Mouse (Mus musculus): Measurements from ENCODE around the gene Aldh1b1. TPM values are rescaled to one million over a fixed set of nuclear protein-coding genes. Genes with fewer than 3 reads are reported as not detected.

Aldh1b1 gene
- total RNA-seq, 4 experiments from 2014 or later: 7.0 to 8.8 (median 7.8) TPM

DNA sequence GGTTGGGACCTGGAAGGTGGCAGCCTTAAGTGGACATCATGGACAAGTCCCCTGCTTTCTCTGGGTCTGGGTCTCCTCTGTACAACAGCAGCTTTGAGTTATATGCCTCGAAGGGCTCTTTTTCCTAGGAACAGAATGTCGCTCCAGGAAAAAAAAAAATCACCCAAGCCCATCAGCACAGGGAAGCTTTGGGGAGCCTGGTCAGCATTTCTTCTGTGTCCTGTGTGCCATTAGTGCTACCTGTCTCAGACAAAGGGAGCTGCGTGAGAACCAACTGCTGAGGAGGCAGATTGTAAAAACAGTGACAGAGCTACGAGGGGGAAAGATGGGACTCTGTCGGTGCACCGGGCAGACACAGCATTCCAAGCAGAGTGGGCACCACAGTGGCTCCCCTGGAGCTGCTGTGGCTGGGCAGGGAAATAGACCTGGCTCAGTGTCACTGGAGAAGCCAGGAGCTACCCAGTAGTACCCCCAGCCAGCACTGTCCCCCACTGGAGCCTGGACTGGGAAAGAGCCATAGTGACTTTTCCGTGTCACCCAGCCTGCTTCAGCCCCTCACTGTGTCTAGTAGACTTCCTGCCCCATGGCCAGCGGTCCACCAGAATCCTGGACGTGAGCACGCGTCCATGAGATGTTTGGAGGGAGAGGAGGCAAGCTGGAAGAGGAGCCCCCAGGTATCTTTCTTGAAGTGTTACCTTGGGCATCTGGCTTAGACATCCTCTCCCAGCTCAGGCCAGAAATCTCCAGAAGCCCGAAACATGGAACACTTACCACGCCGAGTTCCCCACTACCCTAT, 26.1 kb downstream of the Aldh1b1 start:
- no peak for DNase-seq (ENCODE audit: low spot score in 2 of 2)

GRCm38 (mm10) chr4:45826275-45827040, 27.6 kb downstream of the Aldh1b1 start, which contains the start of gene Igfbpl1:
TSS of gene Igfbpl1 (minus strand) at chr4:45826923.
- no peak for DNase-seq (ENCODE audit: low spot score in 2 of 2)

- no peak for DNase-seq (ENCODE audit: low spot score in 2 of 2)
Observed at GRCm38 (mm10) chr4:45829907-45830759, 31.3 kb downstream of the Aldh1b1 start.

- peak; percentile 12 to 52 for DNase-seq (ENCODE audit: low spot score in 2 of 2)
Observed at GRCm38 (mm10) chr4:45831996-45832395, 33.2 kb downstream of the Aldh1b1 start.

- DNase-seq (ENCODE audit: low spot score in 2 of 2): no peak
Observed at GRCm38 (mm10) chr4:45833461-45833860, 34.6 kb downstream of the Aldh1b1 start.

DNA sequence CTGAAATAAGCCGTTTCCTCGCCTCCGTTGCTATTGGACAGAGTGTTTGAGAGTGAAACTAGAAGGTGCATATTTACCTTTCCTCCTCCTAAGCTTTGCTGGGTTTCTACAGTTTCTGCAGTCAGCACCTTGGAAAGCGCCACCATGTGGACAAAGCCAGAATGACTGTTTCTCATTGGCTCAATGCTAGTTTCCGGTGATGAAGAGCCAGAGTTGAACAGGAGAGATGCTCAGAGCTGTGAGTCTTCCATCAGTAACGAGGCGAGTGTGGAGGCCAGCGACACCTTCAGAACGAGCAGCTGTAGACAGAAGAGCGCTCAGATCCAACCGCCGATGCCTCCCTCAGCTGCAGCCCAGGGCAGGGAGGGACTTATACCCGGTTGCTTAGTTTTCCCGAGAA, 45.5 kb downstream of the Aldh1b1 start:
- peak in 1 of 2 experiments; percentile 29 for DNase-seq (ENCODE audit: low spot score in 2 of 2)

- DNase-seq (ENCODE audit: low spot score in 2 of 2): no peak
Observed at GRCm38 (mm10) chr4:45846263-45846662, 47.4 kb downstream of the Aldh1b1 start.

- no peak for DNase-seq (ENCODE audit: low spot score in 2 of 2)
Observed at GRCm38 (mm10) chr4:45848109-45848824, 49.4 kb downstream of the Aldh1b1 start, which contains the start of gene Stra6l. TSS of gene Stra6l (plus strand) at chr4:45848664.

- DNase-seq (ENCODE audit: low spot score in 2 of 2): no peak
Observed at GRCm38 (mm10) chr4:45848825-45849156, 50.0 kb downstream of the Aldh1b1 start.

- no peak for DNase-seq (ENCODE audit: low spot score in 2 of 2)
Observed at GRCm38 (mm10) chr4:45849419-45849818, 50.6 kb downstream of the Aldh1b1 start.

DNA sequence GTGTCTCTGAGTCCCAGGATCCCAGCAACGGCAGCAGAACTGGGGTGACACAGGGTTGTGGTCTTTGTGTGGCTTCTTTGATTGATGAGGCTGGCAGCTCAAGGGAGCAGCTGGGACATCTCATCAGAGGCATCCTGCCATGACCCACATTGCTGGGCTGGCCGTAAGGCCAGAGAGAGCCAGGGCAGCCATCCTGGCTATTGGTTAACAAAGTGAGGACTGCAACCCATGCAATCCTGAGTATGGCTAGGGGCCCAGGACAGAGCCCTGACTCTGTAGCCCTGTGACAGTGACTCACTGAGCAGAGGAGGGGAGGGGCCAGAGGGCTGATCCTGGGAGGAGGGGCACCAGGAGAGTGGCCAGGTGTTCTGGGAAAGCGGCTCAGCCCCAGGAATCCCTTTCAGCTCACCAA, 52.8 kb downstream of the Aldh1b1 start:
- DNase-seq (ENCODE audit: low spot score in 2 of 2): no peak

GRCm38 (mm10) chr4:45853496-45854246, 54.8 kb downstream of the Aldh1b1 start:
- DNase-seq (ENCODE audit: low spot score in 2 of 2): no peak

Other genes starting within 250 kb of the Aldh1b1 start
- gene Igfbpl1, start 27.9 kb downstream of the Aldh1b1 start, total RNA-seq (2022): 1 to 10 TPM in 3 of 4 experiments, under 1 TPM in 1; 0.62 to 2.9 (median 2.1) TPM
- gene Stra6l, start 49.6 kb downstream of the Aldh1b1 start, total RNA-seq (2022): under 1 TPM in 2 of 4 experiments, not detected in 2; 0.11 to 0.16 TPM
- under 1 TPM; 0.21 to 0.44 (median 0.36) TPM for gene Ccdc180, start 91.3 kb downstream of the Aldh1b1 start, total RNA-seq (2022)
- 10 to 100 TPM; 29.8 to 38.7 (median 33.5) TPM for gene Tdrd7, start 166.3 kb downstream of the Aldh1b1 start, total RNA-seq (2022)
- 10 to 100 TPM; 51.9 to 57.0 (median 53.7) TPM for gene Tmod1, start 239.9 kb downstream of the Aldh1b1 start, total RNA-seq (2022)